Mouse (Mus musculus): ENCODE data around the gene Swt1. TPM values are rescaled to one million over a fixed set of nuclear protein-coding genes. Genes with fewer than 3 reads are reported as not detected.

Swt1 gene
- polyA plus RNA-seq, 1 experiment from 2014 or later = 14.6 TPM

GRCm38 (mm10) chr1:151449866-151450265 is 21.6 kb upstream of the Swt1 start:
- H3K9me3 ChIP-seq (replicated peaks; ENCODE audit: control insufficient read depth, low read length) = no peaks in the 10 kb centered on the region
- H3K36me3 ChIP-seq (ENCODE audit: control insufficient read depth, insufficient read depth) = peaks cover 59% of the 10 kb centered on the region
- 95% methylated on average over 10 of the region's 10 CpGs for WGBS
- no peak overlapping the region for H3K9ac ChIP-seq (ENCODE audit: low read length)
- no peaks in the 10 kb centered on the region for H3K4me1 ChIP-seq (ENCODE audit: control insufficient read depth, insufficient read depth, low read length)
- no peak overlapping the region for H3K4me2 ChIP-seq (ENCODE audit: low read depth, low read length)
- H3K4me3 ChIP-seq (ENCODE audit: low read length) = no peak overlapping the region
- no peak overlapping the region for H3K27ac ChIP-seq (ENCODE audit: low read length)
- H3K27me3 ChIP-seq (ENCODE audit: control insufficient read depth, insufficient read depth, low read length) = no peaks in the 10 kb centered on the region
- ATAC-seq (replicated peaks; ENCODE audit: extremely low read depth, insufficient read depth, low FRiP score) = no peak

DNA sequence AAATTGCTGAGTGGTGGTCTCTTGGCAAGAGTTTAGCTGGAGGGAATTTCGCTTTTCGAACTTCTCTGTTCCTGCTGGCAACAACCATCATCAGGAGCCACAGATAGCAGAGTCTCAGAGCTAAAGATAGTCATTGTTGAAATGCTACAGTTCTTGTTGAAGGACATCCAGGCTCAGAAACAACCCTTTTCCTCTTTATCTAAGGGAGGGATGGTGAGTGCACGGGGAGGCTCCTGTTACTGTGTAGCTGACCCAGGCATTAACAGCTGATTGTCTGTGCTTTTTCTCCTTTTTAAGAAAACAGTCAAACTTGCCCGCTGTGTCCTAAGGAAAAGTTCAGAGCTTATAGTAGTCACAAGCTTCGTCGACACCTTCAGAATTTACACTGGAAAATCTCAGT is 7.2 kb upstream of the Swt1 start:
- 0 out of 2 replicates have a peak overlapping the region, but pooled peaks have one; percentile 8 for H3K4me2 ChIP-seq (ENCODE audit: low read depth, low read length)
- H3K4me3 ChIP-seq (ENCODE audit: low read length) = no peak overlapping the region
- no peak for ATAC-seq (replicated peaks; ENCODE audit: extremely low read depth, insufficient read depth, low FRiP score)
- no peaks in the 10 kb centered on the region for H3K9me3 ChIP-seq (replicated peaks; ENCODE audit: control insufficient read depth, low read length)
- peaks cover 3% of the 10 kb centered on the region; the same call in 1 of the 2 replicates for H3K4me1 ChIP-seq (ENCODE audit: control insufficient read depth, insufficient read depth, low read length)
- 52% methylated on average over 6 of the region's 6 CpGs for WGBS
- H3K9ac ChIP-seq (ENCODE audit: low read length) = no peak overlapping the region
- H3K36me3 ChIP-seq (ENCODE audit: control insufficient read depth, insufficient read depth) = peaks cover 26% of the 10 kb centered on the region
- no peaks in the 10 kb centered on the region for H3K27me3 ChIP-seq (ENCODE audit: control insufficient read depth, insufficient read depth, low read length)
- peak overlapping the region; percentile 33 for H3K27ac ChIP-seq (ENCODE audit: low read length)

DNA sequence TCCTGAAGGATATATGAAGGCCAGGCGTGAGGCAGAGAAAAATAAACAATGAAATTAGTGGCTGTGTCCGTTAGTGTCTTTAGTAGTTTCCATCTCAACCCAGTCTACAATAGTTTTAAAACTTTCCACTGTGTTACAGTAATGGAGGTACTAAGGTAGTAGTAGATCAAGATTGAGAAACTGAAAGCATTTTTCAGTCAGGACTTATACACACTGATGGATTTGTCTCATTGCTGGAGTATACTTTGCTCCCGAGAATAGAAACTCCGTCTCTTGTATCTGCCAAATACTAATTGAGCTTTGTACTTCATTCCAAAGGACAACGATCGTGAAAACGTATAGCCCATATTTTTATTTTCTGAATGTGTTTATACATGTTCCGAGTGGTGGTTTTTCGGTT is 1.1 kb upstream of the Swt1 start:
- 24% methylated on average over 9 of the region's 9 CpGs for WGBS
- no peak for ATAC-seq (replicated peaks; ENCODE audit: extremely low read depth, insufficient read depth, low FRiP score)

DNA sequence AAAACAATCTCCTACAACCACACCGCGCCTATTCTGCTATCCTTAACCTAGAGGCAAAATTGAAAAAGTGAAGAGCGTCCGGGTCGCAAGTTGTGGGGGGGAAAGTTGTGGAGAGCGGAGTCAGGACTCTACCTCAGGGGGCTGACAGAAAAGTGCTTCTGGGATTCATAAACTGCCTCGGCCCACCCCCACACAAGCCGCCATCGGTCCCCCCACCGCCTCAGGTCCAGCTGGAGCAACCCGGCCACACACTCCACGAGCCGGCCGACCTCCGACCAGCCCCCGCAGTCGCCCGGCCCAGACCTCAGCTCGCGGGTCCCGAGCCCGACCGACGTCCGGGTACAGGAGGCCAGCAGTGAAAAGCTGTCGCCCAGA is 380 bp downstream of the Swt1 start:
- H3K4me1 ChIP-seq (ENCODE audit: control insufficient read depth, insufficient read depth, low read length) = peaks cover 14% of the 10 kb centered on the region
- H3K9me3 ChIP-seq (replicated peaks; ENCODE audit: control insufficient read depth, low read length) = no peaks in the 10 kb centered on the region
- peak overlapping the region; percentile 81 for H3K9ac ChIP-seq (ENCODE audit: low read length)
- peak overlapping the region; percentile 87 for H3K27ac ChIP-seq (ENCODE audit: low read length)
- no peaks in the 10 kb centered on the region for H3K27me3 ChIP-seq (ENCODE audit: control insufficient read depth, insufficient read depth, low read length)
- H3K4me3 ChIP-seq (ENCODE audit: low read length) = peak overlapping the region; percentile 97
- WGBS = under 1% methylated on average over 26 of the region's 26 CpGs
- ATAC-seq (replicated peaks; ENCODE audit: extremely low read depth, insufficient read depth, low FRiP score) = peak; percentile 46
- H3K36me3 ChIP-seq (ENCODE audit: control insufficient read depth, insufficient read depth) = no peaks in the 10 kb centered on the region
- peak overlapping the region; percentile 80 for H3K4me2 ChIP-seq (ENCODE audit: low read depth, low read length)

More for the DNA sequence above, 1.1 kb upstream of the Swt1 start:
- Histone ChIP-seq H3K4me1 (ENCODE audit: control insufficient read depth, insufficient read depth, low read length) (peaks cover 14% of the 10 kb centered on the region), H3K27ac (ENCODE audit: low read length) (peak overlapping the region; percentile 98), H3K4me3 (ENCODE audit: low read length) (peak overlapping the region; percentile 97), H3K27me3 (ENCODE audit: control insufficient read depth, insufficient read depth, low read length) (no peaks in the 10 kb centered on the region), H3K36me3 (ENCODE audit: control insufficient read depth, insufficient read depth) (peaks cover 6% of the 10 kb centered on the region), H3K4me2 (ENCODE audit: low read depth, low read length) (peak overlapping the region; percentile 72), H3K9me3 (replicated peaks; ENCODE audit: control insufficient read depth, low read length) (no peaks in the 10 kb centered on the region), H3K9ac (ENCODE audit: low read length) (peak overlapping the region; percentile 98)

- 10% methylated on average over 7 of the region's 7 CpGs for WGBS
- ATAC-seq (replicated peaks; ENCODE audit: extremely low read depth, insufficient read depth, low FRiP score) = no peak
- peak overlapping the region; percentile 97 for H3K4me3 ChIP-seq (ENCODE audit: low read length)
Measured at GRCm38 (mm10) chr1:151426947-151427600, 1.2 kb downstream of the Swt1 start.

DNA sequence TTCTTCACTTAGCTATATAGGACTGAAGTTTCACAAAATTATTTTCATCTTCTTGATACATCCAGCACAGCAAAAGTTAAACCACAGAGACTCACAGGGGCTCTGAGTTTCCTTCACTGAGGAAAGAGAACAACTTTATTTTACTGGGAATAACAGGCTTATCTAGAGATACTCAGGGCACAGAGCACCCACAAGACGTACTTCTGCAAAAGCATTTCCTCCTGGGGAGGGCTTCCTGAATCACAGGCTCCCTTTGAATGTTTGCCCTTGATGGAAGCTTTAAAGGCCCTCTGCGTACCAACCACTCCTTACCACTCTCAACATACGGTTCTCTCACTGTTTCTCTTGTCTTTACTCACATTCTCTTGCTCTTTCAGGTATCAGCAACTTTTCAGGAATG is 6.1 kb downstream of the Swt1 start:
- H3K27ac ChIP-seq (ENCODE audit: low read length) = no peak overlapping the region
- no peak overlapping the region for H3K4me3 ChIP-seq (ENCODE audit: low read length)
- no peak overlapping the region for H3K4me2 ChIP-seq (ENCODE audit: low read depth, low read length)
- WGBS = 49% methylated on average over 3 of the region's 3 CpGs
- peaks cover 14% of the 10 kb centered on the region for H3K36me3 ChIP-seq (ENCODE audit: control insufficient read depth, insufficient read depth)
- no peak overlapping the region for H3K9ac ChIP-seq (ENCODE audit: low read length)
- peaks cover 5% of the 10 kb centered on the region for H3K4me1 ChIP-seq (ENCODE audit: control insufficient read depth, insufficient read depth, low read length)
- no peaks in the 10 kb centered on the region for H3K9me3 ChIP-seq (replicated peaks; ENCODE audit: control insufficient read depth, low read length)
- ATAC-seq (replicated peaks; ENCODE audit: extremely low read depth, insufficient read depth, low FRiP score) = no peak
- H3K27me3 ChIP-seq (ENCODE audit: control insufficient read depth, insufficient read depth, low read length) = no peaks in the 10 kb centered on the region

More at GRCm38 (mm10) chr1:151426947-151427600, 1.2 kb downstream of the Swt1 start:
- Histone ChIP-seq H3K27ac (ENCODE audit: low read length) (peak overlapping the region; percentile 55), H3K4me2 (ENCODE audit: low read depth, low read length) (peak overlapping the region; percentile 80), H3K9ac (ENCODE audit: low read length) (peak overlapping the region; percentile 81), H3K9me3 (replicated peaks; ENCODE audit: control insufficient read depth, low read length) (no peaks in the 10 kb centered on the region), H3K27me3 (ENCODE audit: control insufficient read depth, insufficient read depth, low read length) (no peaks in the 10 kb centered on the region), H3K4me1 (ENCODE audit: control insufficient read depth, insufficient read depth, low read length) (peaks cover 14% of the 10 kb centered on the region), H3K36me3 (ENCODE audit: control insufficient read depth, insufficient read depth) (peaks cover 2% of the 10 kb centered on the region; the same call in 1 of the 2 replicates)

DNA sequence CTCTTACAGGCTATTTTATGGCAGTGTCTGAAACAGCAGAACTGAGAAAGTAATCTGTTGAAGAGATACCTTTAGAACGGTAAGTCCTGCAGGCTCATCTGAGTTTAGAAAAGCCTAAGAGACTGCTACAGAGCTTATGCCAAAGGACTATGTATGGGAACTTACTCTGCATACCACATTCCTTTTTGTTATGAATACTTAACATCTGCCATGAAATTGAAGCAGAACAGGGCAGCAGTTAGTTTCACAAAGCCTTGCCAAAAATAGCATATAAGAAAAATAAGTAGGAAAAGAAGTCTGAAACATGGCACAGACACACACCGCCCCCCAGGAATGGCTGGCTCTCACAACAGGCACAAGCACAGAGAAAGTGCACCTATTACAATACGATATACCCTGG is 18.4 kb downstream of the Swt1 start:
- WGBS = 85% methylated on average over 3 of the region's 3 CpGs
- Histone ChIP-seq H3K4me1 (ENCODE audit: control insufficient read depth, insufficient read depth, low read length) (no peaks in the 10 kb centered on the region), H3K9ac (ENCODE audit: low read length) (no peak overlapping the region), H3K36me3 (ENCODE audit: control insufficient read depth, insufficient read depth) (peaks cover 7% of the 10 kb centered on the region; the same call in 1 of the 2 replicates), H3K4me2 (ENCODE audit: low read depth, low read length) (no peak overlapping the region), H3K27me3 (ENCODE audit: control insufficient read depth, insufficient read depth, low read length) (no peaks in the 10 kb centered on the region), H3K27ac (ENCODE audit: low read length) (no peak overlapping the region), H3K4me3 (ENCODE audit: low read length) (no peak overlapping the region), H3K9me3 (replicated peaks; ENCODE audit: control insufficient read depth, low read length) (no peaks in the 10 kb centered on the region)
- no peak for ATAC-seq (replicated peaks; ENCODE audit: extremely low read depth, insufficient read depth, low FRiP score)

- WGBS = 96% methylated on average over 1 of the region's 1 CpGs
- H3K27me3 ChIP-seq (ENCODE audit: control insufficient read depth, insufficient read depth, low read length) = no peaks in the 10 kb centered on the region
- H3K4me1 ChIP-seq (ENCODE audit: control insufficient read depth, insufficient read depth, low read length) = no peaks in the 10 kb centered on the region
- no peak overlapping the region for H3K4me3 ChIP-seq (ENCODE audit: low read length)
- H3K27ac ChIP-seq (ENCODE audit: low read length) = no peak overlapping the region
- H3K4me2 ChIP-seq (ENCODE audit: low read depth, low read length) = no peak overlapping the region
- H3K36me3 ChIP-seq (ENCODE audit: control insufficient read depth, insufficient read depth) = peaks cover 11% of the 10 kb centered on the region
- ATAC-seq (replicated peaks; ENCODE audit: extremely low read depth, insufficient read depth, low FRiP score) = no peak
- no peak overlapping the region for H3K9ac ChIP-seq (ENCODE audit: low read length)
- H3K9me3 ChIP-seq (replicated peaks; ENCODE audit: control insufficient read depth, low read length) = no peaks in the 10 kb centered on the region
Measured at GRCm38 (mm10) chr1:151390029-151390428, 38.2 kb downstream of the Swt1 start.

GRCm38 (mm10) chr1:151377353-151377752 is 50.9 kb downstream of the Swt1 start:
- no peaks in the 10 kb centered on the region for H3K4me1 ChIP-seq (ENCODE audit: control insufficient read depth, insufficient read depth, low read length)
- H3K4me2 ChIP-seq (ENCODE audit: low read depth, low read length) = no peak overlapping the region
- H3K9ac ChIP-seq (ENCODE audit: low read length) = no peak overlapping the region
- H3K4me3 ChIP-seq (ENCODE audit: low read length) = no peak overlapping the region
- peaks cover 10% of the 10 kb centered on the region; the same call in 1 of the 2 replicates for H3K36me3 ChIP-seq (ENCODE audit: control insufficient read depth, insufficient read depth)
- H3K27ac ChIP-seq (ENCODE audit: low read length) = no peak overlapping the region
- 91% methylated on average over 3 of the region's 3 CpGs for WGBS
- no peaks in the 10 kb centered on the region for H3K9me3 ChIP-seq (replicated peaks; ENCODE audit: control insufficient read depth, low read length)
- H3K27me3 ChIP-seq (ENCODE audit: control insufficient read depth, insufficient read depth, low read length) = no peaks in the 10 kb centered on the region
- ATAC-seq (replicated peaks; ENCODE audit: extremely low read depth, insufficient read depth, low FRiP score) = no peak
